Mouse (Mus musculus) olfactory bulb, adult 2 months (tissue): Measurements from ENCODE around the gene Qtrt2.

Experiments
- CTCF ChIP-seq: fragments of 200-500 bp; IDR thresholded peaks from 2 replicates; pipeline ENCODE4 v1.5.1; 2012; ENCODE audit warnings: low read depth, mild to moderate bottlenecking, low read length, moderate library complexity; ENCODE audit not compliant: insufficient read depth
- POLR2A ChIP-seq: fragments of 200-500 bp; IDR thresholded peaks from 2 replicates; pipeline ENCODE4 v1.6.1; 2012; ENCODE audit warnings: mild to moderate bottlenecking, low read depth, low read length, moderate library complexity; ENCODE audit not compliant: insufficient read depth

DNA sequence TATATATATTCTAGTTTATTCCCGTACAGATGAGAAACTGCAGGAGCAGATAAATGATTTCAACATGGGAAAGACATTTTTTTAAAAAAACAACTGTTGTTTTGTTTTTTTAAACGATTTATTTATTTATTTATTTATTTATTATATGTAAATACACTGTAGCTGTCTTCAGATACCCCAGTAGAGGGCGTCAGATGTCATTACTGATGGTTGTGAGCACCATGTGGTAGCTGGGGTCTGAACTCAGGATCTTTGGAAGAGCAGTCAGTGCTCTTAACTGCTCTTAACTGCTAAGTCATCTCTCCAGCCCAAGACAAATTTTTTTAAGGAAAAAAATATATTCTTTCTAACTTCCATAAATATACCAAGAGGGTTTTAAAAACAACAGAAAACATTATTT lies 45.0 kb downstream of the Qtrt2 start:
- TF ChIP-seq CTCF, result no peak
- no peak for TF ChIP-seq POLR2A
